Mouse (Mus musculus): ENCODE measurements around the gene Bsg. TPM values are rescaled to one million over a fixed set of nuclear protein-coding genes. Genes with fewer than 3 reads are reported as not detected.
A peak's percentile ranks its signal among the peaks of the same experiment; 100 is the strongest.

Gene Bsg
- polyA plus RNA-seq, 1 experiment from 2014 or later: 686 TPM

- Histone ChIP-seq H3K4me3 (peak overlapping the region; percentile 77), H3K9me3 (no peaks in the 10 kb centered on the region), H3K27me3 (ENCODE audit: insufficient read depth, poor library complexity, severe bottlenecking) (no peaks in the 10 kb centered on the region), H3K4me1 (replicated peaks) (peaks cover 33% of the 10 kb centered on the region), H3K27ac (peak overlapping the region; percentile 98), H3K36me3 (peaks cover 33% of the 10 kb centered on the region)
- no peak for DNase-seq (ENCODE audit: low spot score)
- WGBS: 35% methylated on average over 15 of the region's 15 CpGs
Measured at GRCm38 (mm10) chr10:79670071-79670888, 34.0 kb upstream of the Bsg start.

GRCm38 (mm10) chr10:79671396-79672087 is 32.7 kb upstream of the Bsg start:
- 0 out of 2 replicates have a peak, but pooled peaks cover 3% of the 10 kb centered on the region for H3K9me3 ChIP-seq
- H3K4me3 ChIP-seq: peak overlapping the region; percentile 77
- H3K4me1 ChIP-seq (replicated peaks): peaks cover 39% of the 10 kb centered on the region
- 71% methylated on average over 6 of the region's 6 CpGs for WGBS
- peaks cover 44% of the 10 kb centered on the region for H3K36me3 ChIP-seq
- H3K27me3 ChIP-seq (ENCODE audit: insufficient read depth, poor library complexity, severe bottlenecking): peaks cover 6% of the 10 kb centered on the region
- peak overlapping the region; percentile 66 for H3K27ac ChIP-seq
- no peak for DNase-seq (ENCODE audit: low spot score)

DNA sequence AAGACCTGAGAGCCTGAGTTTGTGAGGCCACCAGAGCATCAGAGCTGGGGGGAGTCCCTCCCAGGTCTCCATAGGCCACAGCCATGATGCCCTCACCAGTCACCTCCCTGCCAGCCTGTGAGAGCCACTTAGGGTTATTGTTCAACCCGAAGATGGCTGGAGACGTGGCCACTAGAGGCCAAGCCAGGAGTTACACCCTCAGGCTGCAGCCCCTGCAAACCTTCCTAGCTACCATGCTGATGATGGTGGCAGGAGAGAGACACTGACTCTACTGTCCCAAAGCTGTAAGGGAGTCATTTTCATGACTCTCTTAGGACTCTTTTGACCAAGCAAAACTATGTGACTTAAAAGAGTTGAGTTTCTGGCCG is 32.2 kb upstream of the Bsg start:
- Histone ChIP-seq H3K4me3 (peak overlapping the region; percentile 16), H3K4me1 (replicated peaks) (peaks cover 39% of the 10 kb centered on the region), H3K27me3 (ENCODE audit: insufficient read depth, poor library complexity, severe bottlenecking) (peaks cover 6% of the 10 kb centered on the region), H3K27ac (peak overlapping the region; percentile 66), H3K36me3 (peaks cover 46% of the 10 kb centered on the region), H3K9me3 (0 out of 2 replicates have a peak, but pooled peaks cover 3% of the 10 kb centered on the region)
- no peak for DNase-seq (ENCODE audit: low spot score)
- WGBS: 69% methylated on average over 3 of the region's 3 CpGs

- Histone ChIP-seq H3K9me3 (0 out of 2 replicates have a peak, but pooled peaks cover 3% of the 10 kb centered on the region), H3K36me3 (peaks cover 46% of the 10 kb centered on the region), H3K4me3 (no peak overlapping the region), H3K4me1 (replicated peaks) (peaks cover 38% of the 10 kb centered on the region), H3K27ac (no peak overlapping the region), H3K27me3 (ENCODE audit: insufficient read depth, poor library complexity, severe bottlenecking) (peaks cover 6% of the 10 kb centered on the region)
- DNase-seq (ENCODE audit: low spot score): no peak
- 87% methylated on average over 3 of the region's 3 CpGs for WGBS
Measured at GRCm38 (mm10) chr10:79673054-79673453, 31.2 kb upstream of the Bsg start.

- no peak overlapping the region for H3K27ac ChIP-seq
- WGBS: 50% methylated on average over 44 of the region's 44 CpGs
- H3K4me1 ChIP-seq (replicated peaks): peaks cover 26% of the 10 kb centered on the region
- 0 out of 2 replicates have a peak, but pooled peaks cover 3% of the 10 kb centered on the region for H3K9me3 ChIP-seq
- H3K4me3 ChIP-seq: 0 out of 2 replicates have a peak overlapping the region, but pooled peaks have one; percentile 2
- peaks cover 6% of the 10 kb centered on the region for H3K27me3 ChIP-seq (ENCODE audit: insufficient read depth, poor library complexity, severe bottlenecking)
- DNase-seq (ENCODE audit: low spot score): no peak
- H3K36me3 ChIP-seq: peaks cover 46% of the 10 kb centered on the region
Measured at GRCm38 (mm10) chr10:79675346-79676035, 28.8 kb upstream of the Bsg start.

GRCm38 (mm10) chr10:79680606-79681495 is 23.4 kb upstream of the Bsg start:
- peak overlapping the region; percentile 90 for H3K27ac ChIP-seq
- no peaks in the 10 kb centered on the region for H3K9me3 ChIP-seq
- peaks cover 29% of the 10 kb centered on the region for H3K36me3 ChIP-seq
- no peak for DNase-seq (ENCODE audit: low spot score)
- 40% methylated on average over 11 of the region's 11 CpGs for WGBS
- peaks cover 37% of the 10 kb centered on the region for H3K4me1 ChIP-seq (replicated peaks)
- H3K4me3 ChIP-seq: peak overlapping the region; percentile 96
- peaks cover 2% of the 10 kb centered on the region for H3K27me3 ChIP-seq (ENCODE audit: insufficient read depth, poor library complexity, severe bottlenecking)

DNA sequence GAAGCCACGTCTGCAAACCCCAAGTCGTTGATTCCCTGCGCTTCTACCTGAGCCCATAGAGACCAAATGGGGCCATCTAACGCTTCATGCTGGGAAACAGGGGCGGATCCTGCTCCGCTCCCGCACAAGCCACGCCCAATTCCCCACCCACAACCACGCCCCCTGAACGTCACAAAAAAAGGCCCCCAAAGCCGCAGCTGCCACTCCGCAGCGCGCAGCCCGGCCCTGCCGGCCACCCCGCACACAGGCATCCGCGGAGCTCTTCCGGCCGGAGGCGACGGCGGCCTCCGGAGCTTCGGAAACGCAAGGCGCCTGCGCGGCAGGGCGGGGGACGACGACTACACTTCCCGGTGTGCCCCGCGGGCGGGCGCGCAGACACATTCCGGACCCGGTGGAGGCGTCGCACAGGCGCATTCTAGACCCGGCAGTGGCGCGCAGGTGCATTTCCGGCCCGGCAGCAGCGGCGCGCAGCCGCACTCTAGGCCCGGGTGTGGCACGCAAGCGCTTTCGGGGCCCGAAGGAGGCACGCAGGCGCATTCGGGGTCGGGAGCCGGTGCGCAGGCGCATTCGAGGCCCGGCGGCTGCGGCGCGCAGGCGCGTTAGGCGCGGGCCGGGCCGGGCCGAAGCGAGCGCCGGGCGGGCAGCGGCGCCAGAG is 22.6 kb upstream of the Bsg start, which contains the start of gene Cdc34:
Gene Cdc34, plus strand, starts transcription at position 605 of the 655 bp plus-strand sequence.
- Histone ChIP-seq H3K4me1 (replicated peaks) (peaks cover 34% of the 10 kb centered on the region), H3K27ac (peak within 1 kb of the TSS; percentile 90), H3K36me3 (peaks cover 31% of the 10 kb centered on the region), H3K9me3 (no peaks in the 10 kb centered on the region), H3K27me3 (ENCODE audit: insufficient read depth, poor library complexity, severe bottlenecking) (no peaks in the 10 kb centered on the region), H3K4me3 (peak within 1 kb of the TSS; percentile 96)
- WGBS: under 1% methylated on average over 83 of the region's 84 CpGs
- DNase-seq (ENCODE audit: low spot score): peak; percentile 99

GRCm38 (mm10) chr10:79682551-79682915 is 21.8 kb upstream of the Bsg start:
- H3K4me3 ChIP-seq: peak overlapping the region; percentile 96
- peak overlapping the region; percentile 90 for H3K27ac ChIP-seq
- peaks cover 39% of the 10 kb centered on the region for H3K36me3 ChIP-seq
- H3K4me1 ChIP-seq (replicated peaks): peaks cover 34% of the 10 kb centered on the region
- peak; percentile 37 for DNase-seq (ENCODE audit: low spot score)
- no peaks in the 10 kb centered on the region for H3K9me3 ChIP-seq
- H3K27me3 ChIP-seq (ENCODE audit: insufficient read depth, poor library complexity, severe bottlenecking): no peaks in the 10 kb centered on the region
- 0% methylated on average over 10 of the region's 10 CpGs for WGBS

- peak; percentile 60 for DNase-seq (ENCODE audit: low spot score)
- no peaks in the 10 kb centered on the region for H3K9me3 ChIP-seq
- H3K36me3 ChIP-seq: peaks cover 44% of the 10 kb centered on the region
- H3K27ac ChIP-seq: peak overlapping the region; percentile 90
- H3K27me3 ChIP-seq (ENCODE audit: insufficient read depth, poor library complexity, severe bottlenecking): no peaks in the 10 kb centered on the region
- WGBS: 6% methylated on average over 10 of the region's 10 CpGs
- peaks cover 34% of the 10 kb centered on the region for H3K4me1 ChIP-seq (replicated peaks)
- peak overlapping the region; percentile 96 for H3K4me3 ChIP-seq
Measured at GRCm38 (mm10) chr10:79682916-79683582, 21.2 kb upstream of the Bsg start.

- H3K27me3 ChIP-seq (ENCODE audit: insufficient read depth, poor library complexity, severe bottlenecking): no peaks in the 10 kb centered on the region
- peak overlapping the region; percentile 90; the same call in 1 of the 2 replicates for H3K27ac ChIP-seq
- WGBS: 90% methylated on average over 6 of the region's 6 CpGs
- H3K4me3 ChIP-seq: peak overlapping the region; percentile 96
- no peak for DNase-seq (ENCODE audit: low spot score)
- H3K4me1 ChIP-seq (replicated peaks): peaks cover 34% of the 10 kb centered on the region
- no peaks in the 10 kb centered on the region for H3K9me3 ChIP-seq
- H3K36me3 ChIP-seq: peaks cover 54% of the 10 kb centered on the region
Measured at GRCm38 (mm10) chr10:79683726-79684640, 20.3 kb upstream of the Bsg start.

All from hindbrain, embryonic 10.5 days (tissue).